In the genomic region with DNA sequence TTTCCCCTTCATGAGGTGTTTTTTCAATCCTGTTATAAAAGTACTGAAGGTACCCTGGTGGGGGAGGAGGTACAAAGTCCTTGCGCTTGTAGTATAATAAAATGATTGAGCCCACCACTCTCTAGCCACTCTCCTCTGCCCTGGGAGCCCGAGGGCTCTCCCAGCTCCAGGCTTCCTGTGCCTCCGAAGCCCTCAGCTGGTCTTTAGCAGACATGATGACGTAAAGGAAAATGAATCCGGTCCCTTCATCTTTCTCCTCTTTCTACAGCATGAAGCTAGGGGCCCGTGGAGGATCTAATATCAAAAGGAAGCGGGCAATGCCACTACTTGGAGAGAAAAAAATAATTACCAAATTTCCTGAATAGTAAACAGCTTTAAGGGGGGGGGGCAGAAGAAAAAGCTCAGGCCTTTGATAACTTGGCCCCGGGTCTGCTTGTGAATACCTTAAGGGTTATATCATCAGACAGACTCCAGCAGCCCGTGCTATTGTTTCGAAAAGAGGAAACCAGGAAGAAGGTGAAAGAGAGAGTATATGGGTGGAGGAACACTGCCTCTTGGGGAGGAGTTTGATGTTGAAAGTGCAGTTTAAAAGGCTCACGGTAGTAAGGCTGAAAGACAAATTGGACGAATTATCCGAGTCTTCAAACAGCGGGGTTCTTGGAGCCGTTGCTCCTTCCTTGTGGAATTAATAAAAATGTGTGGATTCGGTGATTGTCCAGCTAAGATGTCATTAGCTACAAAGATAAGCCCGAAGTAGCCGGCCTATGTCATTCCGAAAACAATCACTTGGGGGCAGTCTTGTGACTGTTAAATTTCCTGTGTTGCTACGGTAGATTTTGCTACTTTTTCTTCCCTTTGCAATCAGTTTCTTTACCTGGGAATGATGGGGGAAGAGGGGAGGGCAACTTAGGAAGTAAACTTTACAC, we compare ENCODE assay signal across 7 mouse cellular contexts. TPM values are rescaled to one million over a fixed set of nuclear protein-coding genes. Genes with fewer than 3 reads are reported as not detected.
DNase-seq lines count a peak whose midpoint lies in the region; ATAC-seq and TF ChIP-seq lines count a peak whose summit lies in the region.

No protein-coding gene starts in this region.

- H3K27me3 ChIP-seq in C2C12 (ENCODE audit: control insufficient read depth, insufficient read depth, insufficient read length) = no peaks in the 10 kb centered on the region
- peaks cover 64% of the 10 kb centered on the region for H3K27me3 ChIP-seq in neural tube, embryonic 15.5 days (replicated peaks)

- H3K79me2 ChIP-seq in C2C12 (ENCODE audit: control insufficient read depth, insufficient read depth) = no peaks in the 10 kb centered on the region

- TF ChIP-seq CTCF in C2C12 (IDR thresholded peaks at IDR 0.05; ENCODE audit: control insufficient read depth, insufficient read depth, insufficient read length) = peak; percentile 15
- TF ChIP-seq CTCF in gastrocnemius, adult 2 months (IDR thresholded peaks at IDR 0.05) = peak; percentile 86

- H3K4me2 ChIP-seq in neural tube, embryonic 15.5 days = peak overlapping the region; percentile 42

- peaks cover 16% of the 10 kb centered on the region for H3K4me1 ChIP-seq in neural tube, embryonic 15.5 days

- no peaks in the 10 kb centered on the region for H3K79me3 ChIP-seq in C2C12 (ENCODE audit: low read depth)

- peak overlapping the region; percentile 17; the same call in 1 of the 2 replicates for H3K27ac ChIP-seq in gastrocnemius, adult 2 months
- H3K27ac ChIP-seq in neural tube, embryonic 15.5 days (replicated peaks) = no peak overlapping the region

- H3K9me3 ChIP-seq in neural tube, embryonic 15.5 days (replicated peaks) = no peaks in the 10 kb centered on the region

- no peak overlapping the region for H3ac ChIP-seq in C2C12 (ENCODE audit: control insufficient read depth, insufficient read length, low read depth)

- DNase-seq in ES-CJ7 (ENCODE audit: low read depth, low spot score) = peak; percentile 60
- peak; percentile 46 for DNase-seq in cerebellum, adult 8-10 months
- DNase-seq in gastrocnemius, adult 2 months = peak; percentile 67
- peak; percentile 27 for DNase-seq in kidney, adult 11 months
- peak; percentile 26 to 44 for DNase-seq in lung, adult 18-20 months

- no peak overlapping the region for H3K4me3 ChIP-seq in C2C12 (ENCODE audit: insufficient read depth, poor library complexity, severe bottlenecking)
- H3K4me3 ChIP-seq in gastrocnemius, adult 2 months = peak overlapping the region; percentile 58
- H3K4me3 ChIP-seq in neural tube, embryonic 15.5 days (replicated peaks) = peak overlapping the region; percentile 12; the same call in 1 of the 2 replicates

- no peaks in the 10 kb centered on the region for H3K36me3 ChIP-seq in C2C12 (ENCODE audit: control insufficient read depth, insufficient read depth)
- no peaks in the 10 kb centered on the region for H3K36me3 ChIP-seq in neural tube, embryonic 15.5 days

- H3K9ac ChIP-seq in neural tube, embryonic 15.5 days (replicated peaks) = no peak overlapping the region

- intact Hi-C loops in gastrocnemius, adult 2 months (cut with DNase I) = loop anchor here (1.0 to 10.0 kb wide), 3 partner anchors 291 to 703 kb away; no protein-coding TSS in a partner anchor

- no peak for ATAC-seq in neural tube, embryonic 15.5 days (ENCODE audit: low FRiP score)

- WGBS in neural tube, embryonic 15.5 days = 8% methylated on average over 20 of the region's 20 CpGs

TF ChIP-seq in C2C12, 6 proteins besides CTCF, POLR2A, EP300 and RAD21:
- no peak for TF ChIP-seq MAX (IDR thresholded peaks at IDR 0.05)
- TF ChIP-seq MYOG (IDR thresholded peaks at IDR 0.05; ENCODE audit: control insufficient read depth, extremely low read depth, insufficient read length) = no peak
- no peak for TF ChIP-seq USF1 (IDR thresholded peaks at IDR 0.05; ENCODE audit: low read depth)
- TF ChIP-seq MYOD1 (IDR thresholded peaks at IDR 0.05; ENCODE audit: control insufficient read depth, insufficient read length, low read depth) = no peak
- TF ChIP-seq FOSL1 (IDR thresholded peaks at IDR 0.05; ENCODE audit: insufficient read depth, low read length, poor library complexity, severe bottlenecking) = no peak
- no peak for TF ChIP-seq CEBPB (IDR thresholded peaks at IDR 0.05; ENCODE audit: low read depth)

RNA-seq across cellular contexts. Expression of a gene that starts 6.5 kb away (rescaled TPM):
- 5.0 TPM for polyA plus RNA-seq in C2C12 (2012; fragmentation: generic; extraction: Trizol)
- total RNA-seq in gastrocnemius, adult 2 months (2021) = 100 to 1,000 TPM; 105 to 145 TPM
- 0.19 and 0.29 TPM in 2 replicates for polyA plus RNA-seq in neural tube, embryonic 15.5 days (2015; fragmentation: Nextera tagmentation; extraction: Ambion mirVana)
